Mouse (Mus musculus) forebrain, embryonic 15.5 days (tissue): ENCODE data around the gene Eva1c. TPM values are rescaled to one million over a fixed set of nuclear protein-coding genes. Genes with fewer than 3 reads are reported as not detected.
"Not testable (repeated sequence)": the region's sequence is repeated elsewhere in the genome, so short reads cannot be mapped to it uniquely, and the experiment has no call there.

Experiments used
- ATAC-seq: fragments of 200-750 bp; cut with Nextera tagmentation; replicated peaks from 2 replicates; pipeline ENCODE4 v1.8.0; 2017; ENCODE audit warnings: mild to moderate bottlenecking, moderate TSS enrichment, moderate library complexity
- H3K27ac ChIP-seq: fragments of 300-500 bp; sonication (generic); replicated peaks from 2 replicates; pipeline ENCODE4 v1.5.1; 2015; ENCODE audit warnings: mild to moderate bottlenecking, inconsistent platforms
- H3K27me3 ChIP-seq: fragments of 300-500 bp; sonication (generic); 2 replicates; pipeline ENCODE4 v1.6.1; 2015; ENCODE audit warnings: inconsistent platforms
- H3K36me3 ChIP-seq: fragments of 300-500 bp; sonication (generic); 2 replicates; pipeline ENCODE4 v1.6.1; 2015; ENCODE audit warnings: mild to moderate bottlenecking, inconsistent platforms
- H3K4me1 ChIP-seq: fragments of 300-500 bp; sonication (generic); 2 replicates; pipeline ENCODE4 v1.6.1; 2015; ENCODE audit warnings: inconsistent platforms
- H3K4me2 ChIP-seq: fragments of 300-500 bp; sonication (generic); replicated peaks from 2 replicates; pipeline ENCODE4 v1.6.1; 2015; ENCODE audit warnings: mild to moderate bottlenecking, inconsistent platforms
- H3K4me3 ChIP-seq: fragments of 300-500 bp; sonication (generic); 2 replicates; pipeline ENCODE4 v1.5.1; 2015; ENCODE audit warnings: mild to moderate bottlenecking, inconsistent platforms
- H3K9ac ChIP-seq: fragments of 300-500 bp; sonication (generic); replicated peaks from 2 replicates; pipeline ENCODE4 v1.6.1; 2015; ENCODE audit warnings: mild to moderate bottlenecking, inconsistent platforms
- H3K9me3 ChIP-seq: fragments of 300-500 bp; sonication (generic); 2 replicates; pipeline ENCODE4 v1.6.1; 2016; ENCODE audit warnings: inconsistent platforms
- WGBS: fragments of 180-500 bp; shearing (Covaris S2); methylation state at CpG from one replicate; pipeline ENCODE4 v1.1.7; 2015; ENCODE audit warnings: mixed read lengths; 5-methylcytosine and 5-hydroxymethylcytosine counted together
- polyA plus RNA-seq: library from polyadenylated mRNA; unstranded; fragments of >200 nt; fragmentation: Nextera tagmentation; extraction: Ambion mirVana; gene quantifications from 2 replicates; pipeline ENCODE4 v1.2.1, GENCODE M21; 2015

Eva1c gene
- polyA plus RNA-seq, 1 experiment from 2014 or later: 6.5 TPM

- Histone ChIP-seq H3K4me3 (no peak overlapping the region), H3K9ac (no peak overlapping the region), H3K27me3 (no peaks in the 10 kb centered on the region), H3K9me3 (no peaks in the 10 kb centered on the region), H3K27ac (no peak overlapping the region), H3K4me1 (no peaks in the 10 kb centered on the region), H3K36me3 (peaks cover 48% of the 10 kb centered on the region), H3K4me2 (no peak overlapping the region)
- no peak for ATAC-seq
- WGBS: 69% methylated on average over 3 of the region's 3 CpGs
Observed at GRCm38 (mm10) chr16:90801928-90802327, 24.6 kb upstream of the Eva1c start.

- no peak overlapping the region for H3K4me3 ChIP-seq
- peaks cover 6% of the 10 kb centered on the region for H3K4me1 ChIP-seq
- H3K27ac ChIP-seq: no peak overlapping the region
- H3K4me2 ChIP-seq: no peak overlapping the region
- no peaks in the 10 kb centered on the region for H3K9me3 ChIP-seq
- no peak for ATAC-seq
- peaks cover 32% of the 10 kb centered on the region for H3K36me3 ChIP-seq
- H3K9ac ChIP-seq: no peak overlapping the region
- H3K27me3 ChIP-seq: no peaks in the 10 kb centered on the region
- 94% methylated on average over 5 of the region's 5 CpGs for WGBS
Observed at GRCm38 (mm10) chr16:90804466-90804865, 22.1 kb upstream of the Eva1c start.

DNA sequence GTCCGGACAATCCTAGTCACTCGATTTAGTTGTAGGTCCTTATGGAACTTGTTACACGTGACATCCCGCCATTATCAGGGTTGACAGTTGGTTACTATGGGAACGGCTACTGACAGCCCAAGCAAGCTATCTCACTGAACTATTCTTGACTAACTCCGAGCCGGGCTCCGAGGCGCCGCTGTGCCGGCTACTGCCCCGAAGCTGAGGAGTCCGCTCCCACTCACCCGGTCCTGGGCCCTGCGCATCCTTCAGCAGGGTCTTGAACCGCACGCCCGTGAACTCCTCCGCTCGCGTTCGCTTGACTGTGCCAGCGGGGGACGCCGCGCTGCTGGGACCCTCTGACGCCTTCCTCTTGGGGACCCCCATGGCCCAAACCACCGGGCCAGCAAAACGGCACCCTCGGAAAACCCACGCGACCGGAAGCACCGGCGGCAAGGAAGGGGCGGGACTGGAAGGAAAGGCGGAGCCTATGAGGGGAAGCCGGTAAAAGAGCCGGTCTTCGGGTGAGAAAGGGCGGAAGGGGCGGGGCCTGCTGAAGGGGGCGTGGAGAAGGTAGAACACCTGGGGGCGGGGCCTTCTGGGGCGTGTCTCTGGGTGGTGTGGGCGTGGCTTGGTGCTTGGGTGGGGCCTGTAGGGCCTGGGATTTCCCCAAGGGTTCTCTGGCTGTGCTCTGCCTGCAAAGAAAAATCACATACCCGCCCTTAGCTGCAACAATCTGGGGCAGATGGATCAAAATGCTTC, 16.4 kb upstream of the Eva1c start, which contains the start of gene Urb1:
Gene Urb1 (minus strand): TSS at position 439 of the 741 bp plus-strand sequence.
- Histone ChIP-seq H3K36me3 (no peaks in the 10 kb centered on the region; the same call in 1 of the 2 replicates), H3K4me3 (peak within 1 kb of the TSS; percentile 71), H3K4me1 (peaks cover 17% of the 10 kb centered on the region), H3K9me3 (no peaks in the 10 kb centered on the region), H3K9ac (peak within 1 kb of the TSS; percentile 54), H3K4me2 (peak within 1 kb of the TSS; percentile 66), H3K27ac (peak within 1 kb of the TSS; percentile 79), H3K27me3 (no peaks in the 10 kb centered on the region)
- WGBS: under 1% methylated on average over 47 of the region's 47 CpGs
- ATAC-seq: peak; percentile 94

DNA sequence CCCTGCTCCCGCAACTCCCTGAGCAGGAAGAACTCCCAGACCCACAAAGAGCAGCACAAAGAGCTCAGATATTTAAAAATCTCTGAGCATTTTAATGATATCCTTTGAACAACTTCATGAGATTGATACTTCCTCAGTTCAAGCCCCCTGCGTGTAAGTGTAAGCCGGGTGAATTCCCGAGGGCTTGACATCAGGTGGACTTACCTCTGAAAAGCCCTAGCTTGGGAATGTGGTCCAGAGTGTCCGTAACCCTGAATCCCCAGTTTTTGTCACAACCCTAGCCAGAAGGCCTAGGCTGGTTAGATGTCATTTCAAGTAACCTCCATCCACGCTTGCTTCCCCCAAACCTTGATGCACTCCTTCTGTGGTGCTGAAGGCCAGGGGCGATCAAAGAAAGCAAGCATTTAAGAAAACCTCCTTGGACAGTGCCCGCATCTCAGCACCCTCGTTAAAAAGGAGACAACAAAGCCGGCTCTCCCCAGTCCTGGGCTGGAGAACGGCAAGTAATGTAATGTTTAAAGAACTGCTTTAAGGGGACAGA, 15.7 kb upstream of the Eva1c start:
- Histone ChIP-seq H3K4me3 (peak overlapping the region; percentile 71), H3K27ac (peak overlapping the region; percentile 79), H3K36me3 (no peaks in the 10 kb centered on the region), H3K27me3 (no peaks in the 10 kb centered on the region), H3K9me3 (no peaks in the 10 kb centered on the region), H3K4me2 (peak overlapping the region; percentile 66), H3K9ac (peak overlapping the region; percentile 54), H3K4me1 (peaks cover 17% of the 10 kb centered on the region)
- WGBS: 35% methylated on average over 11 of the region's 11 CpGs
- ATAC-seq: peak; percentile 24

DNA sequence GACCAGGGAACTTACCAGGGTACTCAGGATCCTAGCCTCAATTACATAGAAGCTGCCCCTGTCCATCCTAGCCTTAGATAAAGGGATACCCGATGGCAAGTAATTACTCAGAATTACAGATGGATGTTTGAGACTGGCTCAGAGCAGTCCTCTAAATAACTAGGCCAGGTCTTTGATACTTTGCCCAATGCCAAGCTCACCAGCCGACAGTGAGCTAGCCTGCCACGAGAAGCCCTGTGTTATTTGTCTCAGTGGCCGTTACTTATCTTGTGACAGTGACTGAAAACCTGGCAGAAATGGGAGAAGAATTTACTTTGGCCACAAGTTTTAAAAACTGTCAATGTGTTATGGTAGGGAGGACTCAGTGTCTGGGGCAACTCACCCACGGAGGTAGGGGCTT, 14.4 kb upstream of the Eva1c start:
- H3K27me3 ChIP-seq: no peaks in the 10 kb centered on the region
- 88% methylated on average over 5 of the region's 5 CpGs for WGBS
- H3K4me3 ChIP-seq: no peak overlapping the region
- H3K36me3 ChIP-seq: no peaks in the 10 kb centered on the region
- ATAC-seq: no peak
- no peaks in the 10 kb centered on the region for H3K9me3 ChIP-seq
- H3K9ac ChIP-seq: no peak overlapping the region
- no peak overlapping the region for H3K27ac ChIP-seq
- H3K4me2 ChIP-seq: no peak overlapping the region
- H3K4me1 ChIP-seq: peaks cover 17% of the 10 kb centered on the region

GRCm38 (mm10) chr16:90820326-90820725, 6.2 kb upstream of the Eva1c start:
- no peaks in the 10 kb centered on the region for H3K9me3 ChIP-seq
- H3K27me3 ChIP-seq: no peaks in the 10 kb centered on the region
- no peaks in the 10 kb centered on the region for H3K4me1 ChIP-seq
- no peak for ATAC-seq
- H3K36me3 ChIP-seq: no peaks in the 10 kb centered on the region
- no peak overlapping the region for H3K4me2 ChIP-seq
- H3K9ac ChIP-seq: no peak overlapping the region
- no peak overlapping the region for H3K4me3 ChIP-seq
- no peak overlapping the region for H3K27ac ChIP-seq
- WGBS: 85% methylated on average over 6 of the region's 6 CpGs

DNA sequence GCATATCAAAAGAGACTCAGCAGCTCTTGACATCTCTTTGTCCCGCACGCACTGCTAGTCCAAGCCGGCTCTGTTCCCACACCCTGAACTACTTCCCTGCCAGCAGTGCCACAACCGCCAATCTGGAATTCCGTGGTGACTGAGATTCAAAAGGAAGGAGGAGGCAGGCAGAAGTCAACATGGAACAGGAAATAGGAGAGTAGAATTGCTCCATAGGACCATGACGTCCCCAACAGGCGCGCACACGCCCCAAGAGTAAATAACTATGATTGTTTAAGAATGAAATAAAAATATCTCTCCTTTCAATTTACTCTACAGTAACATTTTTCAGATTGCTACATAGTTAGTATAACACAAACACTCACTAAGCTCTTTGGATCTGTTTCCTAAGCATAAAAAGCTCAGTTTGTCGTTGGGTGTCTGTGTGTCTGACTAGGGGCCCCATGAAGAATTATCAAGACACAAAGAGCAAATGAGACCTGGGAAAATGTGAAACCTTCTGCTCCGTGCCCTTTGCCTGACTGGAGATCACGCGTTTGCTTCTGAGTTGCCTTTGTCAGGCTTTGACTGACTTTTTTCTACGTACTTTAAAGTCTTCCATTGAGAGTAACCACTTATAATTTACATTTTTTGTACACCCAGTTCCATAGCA, 5.3 kb upstream of the Eva1c start:
- H3K27ac ChIP-seq: no peak overlapping the region
- H3K4me3 ChIP-seq: no peak overlapping the region
- WGBS: 87% methylated on average over 14 of the region's 14 CpGs
- H3K27me3 ChIP-seq: no peaks in the 10 kb centered on the region
- ATAC-seq: no peak
- H3K4me1 ChIP-seq: no peaks in the 10 kb centered on the region
- no peak overlapping the region for H3K4me2 ChIP-seq
- H3K9ac ChIP-seq: no peak overlapping the region
- H3K9me3 ChIP-seq: no peaks in the 10 kb centered on the region
- H3K36me3 ChIP-seq: no peaks in the 10 kb centered on the region

- no peak overlapping the region for H3K9ac ChIP-seq
- H3K4me3 ChIP-seq: no peak overlapping the region
- WGBS: 91% methylated on average over 10 of the region's 10 CpGs
- no peaks in the 10 kb centered on the region for H3K4me1 ChIP-seq
- ATAC-seq: no peak
- no peaks in the 10 kb centered on the region for H3K27me3 ChIP-seq
- H3K4me2 ChIP-seq: no peak overlapping the region
- no peak overlapping the region for H3K27ac ChIP-seq
- H3K9me3 ChIP-seq: no peaks in the 10 kb centered on the region
- H3K36me3 ChIP-seq: no peaks in the 10 kb centered on the region
Observed at GRCm38 (mm10) chr16:90822284-90822935, 4.1 kb upstream of the Eva1c start.

GRCm38 (mm10) chr16:90822981-90823380, 3.5 kb upstream of the Eva1c start:
- Histone ChIP-seq H3K4me3 (no peak overlapping the region), H3K9ac (no peak overlapping the region), H3K9me3 (no peaks in the 10 kb centered on the region), H3K36me3 (no peaks in the 10 kb centered on the region), H3K4me2 (no peak overlapping the region), H3K27me3 (no peaks in the 10 kb centered on the region), H3K27ac (no peak overlapping the region), H3K4me1 (no peaks in the 10 kb centered on the region)
- 72% methylated on average over 7 of the region's 7 CpGs for WGBS
- no peak for ATAC-seq

GRCm38 (mm10) chr16:90823986-90824385, 2.5 kb upstream of the Eva1c start:
- not testable (repeated sequence) for H3K4me1 ChIP-seq, H3K9ac ChIP-seq, H3K36me3 ChIP-seq, H3K9me3 ChIP-seq, ATAC-seq, H3K4me2 ChIP-seq, H3K27ac ChIP-seq, H3K4me3 ChIP-seq, H3K27me3 ChIP-seq
- WGBS: 78% methylated on average over 4 of the region's 4 CpGs

DNA sequence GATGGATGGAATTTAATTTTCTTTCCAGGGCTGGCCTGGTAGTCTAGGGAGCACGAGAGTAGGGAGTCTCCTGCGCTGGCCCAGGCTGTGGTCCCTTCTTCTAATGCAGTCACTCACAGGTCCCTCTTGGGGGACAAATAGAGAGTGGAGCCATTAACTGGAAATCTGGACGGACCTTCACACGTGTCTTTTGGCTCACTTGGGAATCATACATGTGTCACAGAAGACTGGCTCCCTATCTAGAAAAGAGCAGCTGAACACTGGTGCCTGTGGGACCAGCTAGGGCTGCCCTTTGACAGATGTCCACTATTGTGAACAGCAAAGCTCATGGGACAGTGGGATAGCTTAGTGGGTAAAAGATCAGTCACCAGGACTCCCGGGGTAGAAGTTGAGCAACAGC, 478 bp upstream of the Eva1c start:
- Histone ChIP-seq H3K27me3 (no peaks in the 10 kb centered on the region), H3K27ac (no peak overlapping the region), H3K36me3 (no peaks in the 10 kb centered on the region), H3K4me3 (no peak overlapping the region), H3K9ac (no peak overlapping the region), H3K9me3 (no peaks in the 10 kb centered on the region), H3K4me1 (peaks cover 15% of the 10 kb centered on the region), H3K4me2 (no peak overlapping the region)
- ATAC-seq: no peak
- 81% methylated on average over 5 of the region's 5 CpGs for WGBS

DNA sequence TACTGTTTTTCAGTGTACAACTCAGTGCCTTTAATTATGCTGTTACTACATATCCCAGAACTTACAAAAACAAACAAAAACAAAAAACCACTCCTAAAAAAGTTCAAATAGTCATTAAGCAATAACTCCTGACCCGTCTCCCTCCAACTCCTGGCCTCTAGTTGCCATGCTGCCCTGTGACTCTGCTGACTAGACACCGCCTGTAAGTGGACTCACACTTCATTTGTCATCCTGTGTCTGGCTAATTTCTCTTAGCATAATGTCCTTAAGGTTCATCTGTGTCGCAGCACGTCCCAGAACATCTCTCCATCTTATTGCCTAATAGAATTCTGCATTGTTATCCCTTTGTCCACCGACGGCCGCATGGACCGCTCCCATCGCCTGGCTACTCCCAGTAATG, 979 bp downstream of the Eva1c start:
- ATAC-seq: no peak
- H3K27ac ChIP-seq: no peak overlapping the region
- no peak overlapping the region for H3K4me2 ChIP-seq
- H3K9ac ChIP-seq: no peak overlapping the region
- H3K9me3 ChIP-seq: no peaks in the 10 kb centered on the region
- peaks cover 18% of the 10 kb centered on the region for H3K4me1 ChIP-seq
- no peaks in the 10 kb centered on the region for H3K36me3 ChIP-seq
- 84% methylated on average over 9 of the region's 9 CpGs for WGBS
- no peak overlapping the region for H3K4me3 ChIP-seq
- no peaks in the 10 kb centered on the region for H3K27me3 ChIP-seq
